ENCODE assay signal across 9 mouse cellular contexts in genomic region chr4:133755861-133756371, GRCm38 (mm10). TPM values are rescaled to one million over a fixed set of nuclear protein-coding genes. Genes with fewer than 3 reads are reported as not detected.
DNase-seq lines count a peak whose midpoint lies in the region; ATAC-seq and TF ChIP-seq lines count a peak whose summit lies in the region.
"Had no signal": no experiment of that assay in that cellular context is flagged by ENCODE, and none has a peak within 500 bp of the region (broad histone marks: within the 10 kb centered on the region; RNA-seq: fewer than 3 reads in every experiment).

No protein-coding gene starts in this region.

- no peak for TF ChIP-seq CTCF in thymus, adult 2 months (IDR thresholded peaks at IDR 0.05; ENCODE audit: borderline replicate concordance, control insufficient read depth, extremely low read depth, insufficient read depth, low read length, poor library complexity)

- no peaks in the 10 kb centered on the region for H3K27me3 ChIP-seq in thymus, adult 2 months (ENCODE audit: control insufficient read depth, insufficient read depth, low read length)
- no peaks in the 10 kb centered on the region for H3K27me3 ChIP-seq in hindbrain, embryonic 12.5 days
- H3K27me3 ChIP-seq in midbrain, embryonic 13.5 days: no peaks in the 10 kb centered on the region
- H3K27me3 ChIP-seq: Patski had no signal

- no peak for TF ChIP-seq POLR2A in thymus, adult 2 months (IDR thresholded peaks at IDR 0.05; ENCODE audit: control insufficient read depth, extremely low read depth, insufficient read depth, low read length, poor library complexity)

- H3K36me3 ChIP-seq in thymus, adult 2 months (ENCODE audit: control insufficient read depth, insufficient read depth, low read length): no peaks in the 10 kb centered on the region
- no peaks in the 10 kb centered on the region for H3K36me3 ChIP-seq in hindbrain, embryonic 12.5 days
- no peaks in the 10 kb centered on the region for H3K36me3 ChIP-seq in midbrain, embryonic 13.5 days

- DNase-seq in cerebellum, postnatal 10 days: peak; percentile 30 to 53
- no peak for DNase-seq in cerebellum, postnatal 36 days
- no peak for DNase-seq in thymus, adult 2 months
- DNase-seq in thymus, adult 18-20 months: no peak
- DNase-seq in urinary bladder, postnatal 10 days (ENCODE audit: low spot score): no peak
- no peak for DNase-seq in adrenal gland, postnatal 10 days

- peak overlapping the region; percentile 93 for H3K4me2 ChIP-seq in hindbrain, embryonic 12.5 days (replicated peaks)
- peak overlapping the region; percentile 97 for H3K4me2 ChIP-seq in midbrain, embryonic 13.5 days (replicated peaks)

- WGBS in thymus, adult 2 months: 14% methylated on average over 11 of the region's 11 CpGs
- WGBS in hindbrain, embryonic 12.5 days: 1% methylated on average over 11 of the region's 11 CpGs
- WGBS in midbrain, embryonic 13.5 days: 3% methylated on average over 11 of the region's 11 CpGs

- peak overlapping the region; percentile 23 for H3K4me3 ChIP-seq in thymus, adult 2 months (ENCODE audit: control insufficient read depth, insufficient read depth, low read length)
- peak overlapping the region; percentile 56 for H3K4me3 ChIP-seq in hindbrain, embryonic 12.5 days
- peak overlapping the region; percentile 99 for H3K4me3 ChIP-seq in midbrain, embryonic 13.5 days (replicated peaks)

- H3K4me1 ChIP-seq in thymus, adult 2 months (replicated peaks; ENCODE audit: control insufficient read depth, insufficient read depth, low read length): peaks cover 25% of the 10 kb centered on the region
- peaks cover 17% of the 10 kb centered on the region for H3K4me1 ChIP-seq in hindbrain, embryonic 12.5 days
- peaks cover 21% of the 10 kb centered on the region for H3K4me1 ChIP-seq in midbrain, embryonic 13.5 days (replicated peaks)

- H3K9me3 ChIP-seq in hindbrain, embryonic 12.5 days (replicated peaks): no peaks in the 10 kb centered on the region
- no peaks in the 10 kb centered on the region for H3K9me3 ChIP-seq in midbrain, embryonic 13.5 days

- no peak for ATAC-seq in hindbrain, embryonic 12.5 days (ENCODE audit: low FRiP score)
- no peak for ATAC-seq in midbrain, embryonic 13.5 days

- H3K9ac ChIP-seq in hindbrain, embryonic 12.5 days: peak overlapping the region; percentile 99
- H3K9ac ChIP-seq in midbrain, embryonic 13.5 days (replicated peaks): peak overlapping the region; percentile 74

- peak overlapping the region; percentile 95 for H3K27ac ChIP-seq in thymus, adult 2 months (ENCODE audit: control insufficient read depth, insufficient read depth, low read length)
- peak overlapping the region; percentile 100 for H3K27ac ChIP-seq in hindbrain, embryonic 12.5 days
- H3K27ac ChIP-seq in midbrain, embryonic 13.5 days: peak overlapping the region; percentile 100

RNA-seq across cellular contexts. Expression of gene Arid1a, which starts 0.7 kb away (rescaled TPM):
- polyA plus RNA-seq in thymus, adult 2 months (2012; rRNA removed): 289 and 363 TPM in 2 replicates
- 41.9 and 44.3 TPM in 2 replicates for polyA plus RNA-seq in hindbrain, embryonic 12.5 days (2016; fragmentation: Nextera tagmentation; extraction: Ambion mirVana)
- 43.6 and 47.1 TPM in 2 replicates for polyA plus RNA-seq in midbrain, embryonic 13.5 days (2015; fragmentation: Nextera tagmentation; extraction: Ambion mirVana)
- 10 to 100 TPM; 46.7 to 63.4 TPM for total RNA-seq in adrenal gland, postnatal 10 days (2021)

Comparison
In these comparisons a context has a peak if more than half of its experiments do, and no peak if none do; other contexts are left out.
1. DNase-seq: peak in cerebellum, postnatal 10 days (2 of 2); none in cerebellum, postnatal 36 days (0 of 2), thymus, adult 2 months (single experiment), thymus, adult 18-20 months (0 of 2), urinary bladder, postnatal 10 days (single experiment) and adrenal gland, postnatal 10 days (single experiment).
2. H3K4me3 ChIP-seq: peak in every context shown above with its lines; median percentile 99 in midbrain, embryonic 13.5 days; 56 in hindbrain, embryonic 12.5 days; 23 in thymus, adult 2 months.
3. Peak in every context shown above with its lines, with median percentiles within 50 percentile points of each other: H3K27ac ChIP-seq.